Mouse (Mus musculus) B cell, adult 67 days (primary cell): ENCODE results near the gene Olfr1033. TPM values are rescaled to one million over a fixed set of nuclear protein-coding genes. Genes with fewer than 3 reads are reported as not detected.

ENCODE experiments used
- total RNA-seq, 2 experiments: library from RNA; stranded (reverse); gene quantifications; 4 replicates each; pipeline ENCODE4 v1.2.4; 2023

The Olfr1033 gene
- not detected for total RNA-seq

DNA sequence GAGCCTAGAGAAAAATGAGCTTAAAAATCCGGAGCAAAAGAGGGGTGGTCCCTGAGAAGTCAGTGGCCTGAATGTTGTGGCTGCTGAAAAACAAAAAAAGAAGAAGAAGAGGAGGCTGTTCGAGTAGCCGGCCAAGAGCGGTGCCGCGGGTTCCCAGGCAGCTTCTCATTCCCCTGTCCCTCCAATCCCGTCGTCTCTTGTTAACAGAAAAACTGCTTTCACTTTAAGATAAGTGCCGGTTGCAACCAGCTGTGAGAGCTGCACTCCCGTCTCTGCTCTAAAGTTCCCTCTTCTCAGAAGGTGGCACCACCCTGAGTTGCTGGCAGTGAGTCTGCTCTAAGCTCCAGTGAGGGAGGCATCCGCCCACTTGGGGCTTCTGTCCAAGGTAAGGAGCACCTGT, at the start of gene Olfr1033:
Gene Olfr1033, plus strand, starts transcription at position 228 of the 400 bp plus-strand sequence.

GRCm38 (mm10) chr2:85973595-85973994, 46.8 kb upstream of the Olfr1033 start, which contains the start of gene Olfr1029:
Olfr1029 (plus strand) TSS chr2:85973895.

GRCm38 (mm10) chr2:85978976-85979375, 41.5 kb upstream of the Olfr1033 start, which contains the start of gene Olfr1030:
Olfr1030 (plus strand) TSS chr2:85979276.

GRCm38 (mm10) chr2:85990004-85990403, 30.4 kb upstream of the Olfr1033 start, which contains the start of gene Olfr1031:
Olfr1031 (plus strand) TSS chr2:85990304.

DNA sequence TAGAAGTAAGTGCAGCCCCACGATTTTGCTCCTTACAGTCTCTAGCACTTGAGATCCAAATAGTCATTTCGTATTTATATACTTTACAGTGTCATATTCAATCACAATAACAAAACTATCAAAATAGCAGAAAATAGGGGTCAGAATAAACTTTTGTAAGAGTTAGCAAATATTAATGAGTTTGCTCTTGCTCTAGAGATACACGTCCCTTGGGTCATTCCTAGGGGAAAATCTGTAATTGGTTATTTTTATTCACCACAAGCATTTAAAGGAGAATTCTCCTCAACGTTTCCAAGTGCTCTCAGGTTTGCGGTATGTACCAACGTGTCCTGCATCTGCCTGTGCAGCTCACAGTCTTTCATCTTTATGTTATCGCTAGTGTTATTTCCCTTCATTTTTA, 15.2 kb upstream of the Olfr1033 start, which contains the start of gene Olfr1032:
Gene Olfr1032, plus strand, starts transcription at position 301 of the 400 bp plus-strand sequence.

DNA sequence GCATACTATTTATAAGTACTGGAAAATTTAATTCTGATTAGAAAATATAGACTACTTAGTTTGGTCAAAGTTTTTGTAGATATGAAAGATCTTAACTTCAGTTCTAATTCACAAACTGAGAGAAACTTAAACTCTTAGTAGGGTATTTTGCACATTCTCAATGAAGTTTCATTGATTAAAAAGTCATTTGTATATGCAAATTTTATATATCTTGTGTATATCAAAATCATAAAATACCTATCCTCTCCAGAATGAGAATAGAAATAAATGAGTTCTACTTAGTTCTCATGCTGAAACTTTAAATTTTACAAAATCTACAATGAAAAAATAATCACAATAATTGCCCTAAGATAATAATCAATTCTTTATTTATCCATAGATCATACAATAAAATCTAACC, 25.1 kb downstream of the Olfr1033 start, which contains the start of gene Olfr1034:
Gene Olfr1034, plus strand, starts transcription at position 301 of the 400 bp plus-strand sequence.

GRCm38 (mm10) chr2:86073692-86074091, 53.3 kb downstream of the Olfr1033 start, which contains the start of gene Olfr1036:
Olfr1036 (plus strand) TSS chr2:86073992.

DNA sequence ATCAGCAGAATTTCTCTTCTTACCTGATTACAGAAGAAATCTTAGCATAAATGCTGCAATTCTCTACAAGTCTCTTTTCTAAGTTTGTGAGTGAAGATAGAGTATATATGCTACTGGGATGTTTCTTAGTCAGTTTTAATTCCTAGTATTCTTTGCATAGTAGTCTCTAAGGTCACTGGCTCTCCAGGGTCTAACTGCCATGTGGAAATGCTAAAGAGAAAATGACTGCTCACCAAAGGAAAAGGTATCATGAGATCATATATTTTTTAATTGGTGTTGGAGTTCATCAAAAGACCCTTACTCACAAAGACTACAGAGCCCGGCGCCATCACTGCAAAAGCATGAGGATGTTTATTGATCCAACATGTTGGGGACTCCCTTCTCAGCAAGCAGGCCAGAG, 66.9 kb downstream of the Olfr1033 start, which contains the start of gene Olfr1037:
Gene Olfr1037, minus strand, starts transcription at position 101 of the 400 bp plus-strand sequence.

Other genes starting within 250 kb of the Olfr1033 start
- gene Olfr1014, start 247.9 kb upstream of the Olfr1033 start, total RNA-seq = not detected
- not detected for gene Olfr1015, start 238.6 kb upstream of the Olfr1033 start, total RNA-seq
- gene Olfr1016, start 218.1 kb upstream of the Olfr1033 start, total RNA-seq = not detected
- gene Olfr1018, start 202.2 kb upstream of the Olfr1033 start, total RNA-seq = not detected
- gene Olfr1019, start 175.2 kb upstream of the Olfr1033 start, total RNA-seq = not detected
- not detected for gene Olfr1020, start 173.6 kb upstream of the Olfr1033 start, total RNA-seq
- not detected for gene Olfr1022, start 152.0 kb upstream of the Olfr1033 start, total RNA-seq
- not detected for gene Olfr1023, start 135.0 kb upstream of the Olfr1033 start, total RNA-seq
- not detected for gene Olfr1024, start 115.6 kb upstream of the Olfr1033 start, total RNA-seq
- not detected for gene Olfr1025-ps1, start 105.4 kb upstream of the Olfr1033 start, total RNA-seq
- not detected for gene Olfr1026, start 99.1 kb upstream of the Olfr1033 start, total RNA-seq
- not detected for gene Olfr1028, start 70.2 kb upstream of the Olfr1033 start, total RNA-seq
- not detected for gene Olfr1029, start 46.7 kb upstream of the Olfr1033 start, total RNA-seq
- gene Olfr1030, start 41.4 kb upstream of the Olfr1033 start, total RNA-seq = not detected
- not detected for gene Olfr1031, start 30.3 kb upstream of the Olfr1033 start, total RNA-seq
- not detected for gene Olfr1032, start 15.1 kb upstream of the Olfr1033 start, total RNA-seq
- not detected for gene Olfr1034, start 25.2 kb downstream of the Olfr1033 start, total RNA-seq
- gene Olfr1036, start 53.4 kb downstream of the Olfr1033 start, total RNA-seq = not detected
- not detected for gene Olfr1037, start 66.8 kb downstream of the Olfr1033 start, total RNA-seq
- gene Olfr1039, start 115.3 kb downstream of the Olfr1033 start, total RNA-seq = not detected
- gene Olfr1040, start 126.1 kb downstream of the Olfr1033 start, total RNA-seq = not detected
- gene Olfr1042, start 141.2 kb downstream of the Olfr1033 start, total RNA-seq = not detected
- gene Olfr1043, start 146.9 kb downstream of the Olfr1033 start, total RNA-seq = not detected
- not detected for gene Olfr1044, start 157.2 kb downstream of the Olfr1033 start, total RNA-seq
- not detected for gene Olfr52, start 165.1 kb downstream of the Olfr1033 start, total RNA-seq
- gene Olfr1045, start 182.4 kb downstream of the Olfr1033 start, total RNA-seq = not detected
- not detected for gene Olfr1046, start 198.7 kb downstream of the Olfr1033 start, total RNA-seq
- not detected for gene Olfr1047, start 210.8 kb downstream of the Olfr1033 start, total RNA-seq
- gene Olfr1048, start 219.7 kb downstream of the Olfr1033 start, total RNA-seq = not detected
- gene Olfr1049, start 237.7 kb downstream of the Olfr1033 start, total RNA-seq = not detected